Mouse (Mus musculus) midbrain, postnatal 0 days (tissue): ENCODE data around the gene Isg20l2. TPM values are rescaled to one million over a fixed set of nuclear protein-coding genes. Genes with fewer than 3 reads are reported as not detected.
A peak's percentile ranks its signal among the peaks of the same experiment; 100 is the strongest.

Experiments
- ATAC-seq: fragments of 200-750 bp; cut with Nextera tagmentation; 2 replicates; pipeline ENCODE4 v1.8.0; 2017; ENCODE audit warnings: moderate number of reproducible peaks, mild to moderate bottlenecking, moderate TSS enrichment, moderate library complexity; ENCODE audit not compliant: low FRiP score
- DNase-seq: peaks from one replicate; pipeline ENCODE4 v3.0.0-alpha.2; 2015; ENCODE audit warnings: low spot score
- H3K27ac ChIP-seq: fragments of 300-500 bp; sonication (generic); 2 replicates; pipeline ENCODE4 v1.5.1; 2014; ENCODE audit warnings: low read depth, mild to moderate bottlenecking, low read length, mixed read lengths
- H3K27me3 ChIP-seq: fragments of 300-500 bp; sonication (generic); 2 replicates; pipeline ENCODE4 v1.6.1; 2014; ENCODE audit warnings: low read length, control low read depth, mixed read lengths; ENCODE audit not compliant: insufficient read depth
- H3K36me3 ChIP-seq: fragments of 300-500 bp; sonication (generic); 2 replicates; pipeline ENCODE4 v1.6.1; 2014; ENCODE audit warnings: low read length, control low read depth, mixed read lengths; ENCODE audit not compliant: insufficient read depth
- H3K4me1 ChIP-seq: fragments of 300-500 bp; sonication (generic); 2 replicates; pipeline ENCODE4 v1.6.1; 2014; ENCODE audit warnings: mild to moderate bottlenecking, control low read depth, antibody characterized with exemption, low read length, mixed read lengths; ENCODE audit not compliant: insufficient read depth
- H3K4me2 ChIP-seq: fragments of 300-500 bp; sonication (generic); 2 replicates; pipeline ENCODE4 v1.6.1; 2014; ENCODE audit warnings: low read depth, mild to moderate bottlenecking, low read length, mixed read lengths; ENCODE audit not compliant: poor library complexity, severe bottlenecking
- H3K4me3 ChIP-seq: fragments of 300-500 bp; sonication (generic); 2 replicates; pipeline ENCODE4 v1.5.1; 2014; ENCODE audit warnings: low read depth, mild to moderate bottlenecking, low read length, moderate library complexity
- H3K9ac ChIP-seq: fragments of 300-500 bp; sonication (generic); replicated peaks from 2 replicates; pipeline ENCODE4 v1.6.1; 2014; ENCODE audit warnings: mild to moderate bottlenecking, low read length, moderate library complexity, mixed read lengths; ENCODE audit not compliant: poor library complexity, severe bottlenecking
- H3K9me3 ChIP-seq: fragments of 300-500 bp; sonication (generic); 2 replicates; pipeline ENCODE4 v1.6.1; 2016; ENCODE audit warnings: low read length, control low read depth
- CTCF ChIP-seq: IDR thresholded peaks from 2 replicates; pipeline ENCODE4 v1.5.1; 2016; ENCODE audit warnings: antibody characterized with exemption, mild to moderate bottlenecking
- WGBS: fragments of 180-500 bp; shearing (Covaris S2); extraction: QIAGEN DNeasy Blood & Tissue Kit; methylation state at CpG from one replicate; pipeline ENCODE4 v1.1.7; 2014; 5-methylcytosine and 5-hydroxymethylcytosine counted together
- polyA plus RNA-seq: library from polyadenylated mRNA; unstranded; fragments of >200 nt; fragmentation: Nextera tagmentation; extraction: Ambion mirVana; gene quantifications from 2 replicates; pipeline ENCODE4 v1.2.1, GENCODE M21; 2015
- total RNA-seq: library from RNA; depleted of rRNA; stranded (reverse); fragments of >200 nt; gene quantifications from 2 replicates; pipeline ENCODE4 v1.2.3, GENCODE M21; 2014

Gene Isg20l2
- total and polyA plus RNA-seq, 2 experiments from 2014 or later = 14.7 to 20.5 TPM

GRCm38 (mm10) chr3:87924996-87925395 is 5.1 kb upstream of the Isg20l2 start:
- Histone ChIP-seq H3K4me3 (no peak overlapping the region), H3K27ac (no peak overlapping the region), H3K9ac (no peak overlapping the region), H3K4me1 (0 out of 2 replicates have a peak, but pooled peaks cover 6% of the 10 kb centered on the region), H3K36me3 (peaks cover 43% of the 10 kb centered on the region), H3K4me2 (no peak overlapping the region), H3K9me3 (no peaks in the 10 kb centered on the region), H3K27me3 (no peaks in the 10 kb centered on the region)
- ATAC-seq = no peak
- no peak for TF ChIP-seq CTCF
- no peak for DNase-seq
- 92% methylated on average over 7 of the region's 7 CpGs for WGBS

DNA sequence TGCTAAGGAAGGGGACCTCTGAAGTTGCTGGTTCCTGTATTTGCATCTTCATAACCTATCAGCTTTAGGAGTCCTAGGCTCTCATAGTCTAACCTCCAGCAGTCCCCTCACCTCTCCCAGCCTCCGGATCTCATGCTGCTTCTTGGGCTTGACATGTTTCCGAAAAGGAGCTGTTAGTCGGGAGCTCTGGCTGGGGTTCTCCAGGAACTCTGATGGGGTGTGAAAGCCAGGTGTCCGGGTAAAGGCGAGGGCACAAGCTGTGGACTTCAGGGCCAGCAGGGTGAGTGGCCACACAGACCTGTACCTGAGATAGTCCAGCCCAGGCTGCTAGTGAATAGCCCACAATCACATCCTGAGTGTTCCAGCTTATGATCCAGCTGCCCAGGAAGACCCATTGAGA is 2.7 kb upstream of the Isg20l2 start:
- Histone ChIP-seq H3K36me3 (peaks cover 43% of the 10 kb centered on the region), H3K4me2 (no peak overlapping the region), H3K27ac (no peak overlapping the region), H3K4me1 (peaks cover 9% of the 10 kb centered on the region), H3K4me3 (no peak overlapping the region), H3K9me3 (no peaks in the 10 kb centered on the region), H3K9ac (no peak overlapping the region), H3K27me3 (no peaks in the 10 kb centered on the region)
- DNase-seq (no peak), ATAC-seq (no peak)
- TF ChIP-seq CTCF = no peak
- 93% methylated on average over 5 of the region's 5 CpGs for WGBS

DNA sequence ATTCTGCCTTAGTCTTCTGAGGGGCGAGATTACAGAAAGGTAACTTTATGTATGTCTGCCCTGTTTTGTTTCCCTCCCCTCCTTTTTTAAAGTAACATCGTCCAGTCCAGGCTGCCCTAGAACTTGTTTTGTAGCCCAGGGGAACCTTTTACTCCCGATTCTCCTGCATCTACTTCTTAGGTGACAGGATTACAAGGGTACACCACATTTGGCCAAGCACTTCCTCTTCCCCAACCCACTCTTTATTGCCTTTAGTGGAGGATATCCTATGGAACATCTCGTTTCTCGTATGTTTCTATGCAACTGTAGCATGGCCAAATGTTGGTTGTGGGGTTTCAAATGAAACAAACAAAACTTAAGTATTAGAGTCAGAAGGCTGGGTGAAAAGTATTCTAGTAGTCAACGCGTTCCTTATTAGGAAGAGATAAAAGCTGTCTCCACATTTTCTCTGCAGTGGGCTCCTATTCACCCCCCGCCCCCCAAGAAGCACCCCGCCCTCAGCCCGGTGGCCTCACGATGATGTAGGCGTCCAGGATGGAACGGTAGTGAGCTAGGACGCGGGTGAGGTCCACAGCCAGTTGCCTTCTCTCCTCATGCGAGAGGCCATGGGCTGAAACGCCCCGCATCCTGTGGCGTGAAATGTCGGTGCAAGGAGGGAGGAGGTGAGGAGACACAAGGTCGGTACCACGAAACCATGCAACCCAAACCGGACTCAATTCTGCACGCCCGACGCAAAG is 605 bp upstream of the Isg20l2 start:
- H3K9me3 ChIP-seq = no peaks in the 10 kb centered on the region
- TF ChIP-seq CTCF = no peak
- H3K27ac ChIP-seq = peak overlapping the region; percentile 77
- H3K36me3 ChIP-seq = peaks cover 26% of the 10 kb centered on the region
- peak overlapping the region; percentile 69 for H3K4me2 ChIP-seq
- peak overlapping the region; percentile 88 for H3K4me3 ChIP-seq
- DNase-seq (no peak), ATAC-seq (peak; percentile 41)
- H3K9ac ChIP-seq = peak overlapping the region; percentile 87
- H3K4me1 ChIP-seq = peaks cover 9% of the 10 kb centered on the region
- WGBS = 8% methylated on average over 26 of the region's 26 CpGs
- H3K27me3 ChIP-seq = no peaks in the 10 kb centered on the region

- H3K27ac ChIP-seq = no peak overlapping the region
Observed at GRCm38 (mm10) chr3:87934026-87934425, 3.9 kb downstream of the Isg20l2 start.

DNA sequence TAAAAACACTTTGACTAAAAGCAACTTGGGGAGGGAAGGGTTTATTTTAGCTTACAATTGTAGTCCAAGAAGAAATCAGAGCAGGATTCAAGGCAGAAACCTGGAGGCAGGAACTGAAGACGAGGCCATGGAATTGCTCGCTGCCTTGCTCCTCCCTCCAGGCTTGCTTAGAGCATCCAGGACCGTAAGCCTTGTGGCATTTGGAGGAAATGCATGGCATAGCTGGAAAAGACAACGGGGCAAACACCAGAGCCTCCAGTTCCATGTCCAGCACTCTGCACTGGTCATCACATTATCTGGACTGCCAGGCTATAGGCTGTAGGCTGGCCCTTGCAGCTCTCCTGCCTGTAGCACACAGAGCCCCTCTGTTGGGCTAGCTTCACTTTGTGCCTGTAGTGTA is 4.4 kb downstream of the Isg20l2 start:
- Histone ChIP-seq H3K9ac (0 out of 2 replicates have a peak overlapping the region, but pooled peaks have one; percentile 8), H3K4me1 (peaks cover 5% of the 10 kb centered on the region)
- WGBS = 69% methylated on average over 4 of the region's 4 CpGs

More at GRCm38 (mm10) chr3:87934026-87934425, 3.9 kb downstream of the Isg20l2 start:
- no peak for TF ChIP-seq CTCF
- no peak for DNase-seq
- Histone ChIP-seq H3K4me1 (peaks cover 9% of the 10 kb centered on the region), H3K36me3 (peaks cover 27% of the 10 kb centered on the region; the same call in 1 of the 2 replicates), H3K9ac (no peak overlapping the region), H3K4me3 (no peak overlapping the region), H3K9me3 (no peaks in the 10 kb centered on the region), H3K27me3 (no peaks in the 10 kb centered on the region), H3K4me2 (no peak overlapping the region)
- WGBS = 89% methylated on average over 5 of the region's 5 CpGs
- no peak for ATAC-seq

DNA sequence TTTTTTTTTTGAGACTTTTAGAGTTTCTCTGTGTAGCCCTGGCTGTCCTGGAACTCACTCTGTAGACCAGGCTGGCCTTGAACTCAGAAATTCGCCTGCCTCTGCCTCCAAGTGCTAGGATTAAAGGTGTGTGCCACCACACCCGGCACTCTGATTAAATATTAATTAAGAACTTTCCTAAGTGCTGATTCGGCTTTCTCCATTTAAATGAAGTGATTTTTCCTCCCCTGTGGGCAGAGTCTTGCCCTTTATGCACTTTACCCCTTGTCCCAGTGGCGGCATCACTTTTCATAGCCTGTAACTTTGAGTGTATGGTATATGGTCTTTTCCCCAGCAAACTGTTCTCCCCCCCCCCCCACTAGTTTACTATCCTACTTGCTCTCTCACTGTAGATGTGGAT is 5.1 kb downstream of the Isg20l2 start:
- no peak for TF ChIP-seq CTCF
- DNase-seq = no peak
- Histone ChIP-seq H3K4me2 (no peak overlapping the region), H3K4me3 (no peak overlapping the region), H3K9me3 (no peaks in the 10 kb centered on the region), H3K27ac (no peak overlapping the region), H3K27me3 (no peaks in the 10 kb centered on the region), H3K36me3 (peaks cover 33% of the 10 kb centered on the region), H3K9ac (no peak overlapping the region), H3K4me1 (peaks cover 5% of the 10 kb centered on the region)
- 86% methylated on average over 4 of the region's 4 CpGs for WGBS
- ATAC-seq = no peak

More for the DNA sequence above, 4.4 kb downstream of the Isg20l2 start:
- Histone ChIP-seq H3K36me3 (peaks cover 31% of the 10 kb centered on the region), H3K9me3 (no peaks in the 10 kb centered on the region), H3K4me2 (no peak overlapping the region), H3K27me3 (no peaks in the 10 kb centered on the region), H3K4me3 (no peak overlapping the region), H3K27ac (no peak overlapping the region)
- TF ChIP-seq CTCF = no peak
- ATAC-seq (no peak), DNase-seq (no peak)
